Mouse (Mus musculus) right cerebral cortex, postnatal 14 days (tissue): Measurements from ENCODE around the gene Tekt1.

ENCODE experiments used
- DNase-seq: peaks from one replicate; pipeline ENCODE4 v3.0.0; 2022

Tekt1 gene

DNA sequence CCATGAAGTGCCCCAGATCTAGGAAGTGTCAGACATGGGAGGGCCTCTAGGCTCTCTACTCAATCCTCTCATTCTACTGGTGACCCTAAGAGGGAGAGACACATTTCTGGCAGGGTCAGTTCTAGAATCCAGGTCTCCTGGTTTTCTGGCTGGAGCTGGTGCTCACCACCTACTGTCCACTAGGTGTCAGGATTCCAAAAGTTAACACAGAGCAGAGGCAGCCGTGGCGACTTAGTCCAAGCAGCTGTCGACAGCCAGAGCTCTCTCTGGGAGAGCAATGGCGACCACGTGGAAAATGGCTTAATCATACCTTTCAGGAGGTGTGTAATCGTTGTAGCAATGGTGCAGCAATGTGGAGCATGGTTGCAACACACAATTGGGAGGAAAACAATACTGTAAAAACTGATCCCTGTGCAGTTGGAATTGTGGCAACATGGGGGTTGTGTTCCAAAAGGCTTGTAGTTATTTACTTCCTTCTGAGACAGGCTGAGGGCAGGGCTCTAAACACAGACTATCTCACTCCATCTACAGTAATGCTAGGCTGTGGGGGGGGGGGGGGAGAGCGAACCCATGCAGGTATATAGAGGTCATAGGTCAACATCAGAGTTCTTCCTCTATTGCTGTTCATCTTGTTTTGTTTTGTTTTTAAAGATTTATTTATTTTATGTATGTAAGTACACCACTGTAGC, 19.5 kb downstream of the Tekt1 start:
- peak; percentile 50 for DNase-seq

DNA sequence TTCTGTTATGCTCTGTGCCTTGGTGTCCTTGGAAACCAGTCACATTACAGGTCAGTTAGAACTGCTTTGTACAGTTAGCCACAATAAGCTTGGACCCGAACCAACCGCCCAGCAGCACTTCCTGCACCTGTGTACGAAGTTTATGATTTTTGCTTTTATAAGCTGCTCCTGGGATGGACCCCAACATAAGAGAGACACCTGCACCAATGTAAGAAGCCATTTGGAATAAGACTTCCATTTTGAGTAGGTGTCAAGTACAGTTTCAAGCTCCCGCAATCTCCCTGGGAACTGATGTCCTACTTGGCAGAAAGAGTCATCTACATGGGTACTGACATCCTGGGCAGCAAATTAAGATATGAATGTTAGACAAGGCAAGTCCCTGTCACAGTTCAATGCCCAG, 22.5 kb downstream of the Tekt1 start:
- no peak for DNase-seq

DNA sequence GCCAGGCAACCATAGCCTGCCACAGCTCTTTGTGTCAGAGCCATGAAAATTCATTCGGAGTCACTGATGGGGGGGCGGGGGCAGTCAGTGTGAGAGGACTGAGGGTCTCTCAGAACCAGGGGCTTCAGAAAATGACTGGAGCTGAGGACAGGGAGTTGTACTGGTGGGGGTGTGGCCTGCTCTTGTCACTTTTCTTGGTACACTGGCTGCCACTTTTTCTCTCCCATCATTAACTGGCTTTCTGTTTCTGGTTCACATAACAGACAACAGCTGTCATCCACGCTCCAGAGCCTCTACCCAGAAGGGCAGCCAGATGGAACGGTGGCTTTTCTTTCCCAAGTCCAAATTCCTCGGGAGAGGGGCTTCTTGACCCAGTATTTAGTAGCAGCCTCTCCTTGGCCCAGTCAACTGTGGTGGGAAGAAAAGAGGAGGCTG, 23.8 kb downstream of the Tekt1 start:
- DNase-seq = no peak

DNA sequence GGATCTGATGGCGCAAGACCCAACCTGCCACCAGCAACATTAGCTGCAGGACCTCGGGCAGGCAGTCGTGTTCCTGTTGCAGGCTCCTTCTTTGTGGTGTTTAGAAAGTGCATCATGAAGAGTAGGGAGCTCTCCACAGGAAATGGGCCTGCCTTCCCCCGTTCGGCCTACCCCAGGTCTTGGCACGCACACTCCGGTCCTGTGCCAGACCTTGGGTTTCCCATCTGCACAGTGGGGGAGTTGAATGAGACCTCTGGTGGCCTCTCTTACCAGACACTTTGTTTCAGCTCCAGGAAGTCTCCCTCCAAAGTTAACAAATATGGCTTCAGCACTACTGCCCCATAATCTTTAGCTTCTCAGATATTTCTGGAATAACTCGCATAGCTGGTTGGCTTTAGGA, 25.5 kb downstream of the Tekt1 start:
- no peak for DNase-seq

DNA sequence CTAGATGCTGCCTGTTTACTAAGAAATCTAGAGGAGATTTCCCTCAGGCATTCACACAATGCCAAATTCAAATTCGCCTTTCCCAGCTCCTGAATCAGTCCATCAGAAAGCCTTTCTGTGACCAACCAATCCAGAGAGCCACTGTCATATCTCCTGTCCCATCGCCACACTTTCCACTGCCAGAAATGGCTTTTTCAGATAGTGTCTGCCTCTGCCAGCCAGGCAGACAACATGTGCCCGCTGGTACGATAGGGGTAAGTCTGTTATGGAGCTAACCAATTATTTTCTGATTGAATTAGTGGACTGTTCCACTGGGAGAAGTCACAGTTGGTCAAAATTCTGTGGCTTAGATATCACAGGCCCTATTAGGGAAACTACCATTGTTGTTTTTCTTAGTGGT, 27.6 kb downstream of the Tekt1 start:
- DNase-seq = no peak

DNA sequence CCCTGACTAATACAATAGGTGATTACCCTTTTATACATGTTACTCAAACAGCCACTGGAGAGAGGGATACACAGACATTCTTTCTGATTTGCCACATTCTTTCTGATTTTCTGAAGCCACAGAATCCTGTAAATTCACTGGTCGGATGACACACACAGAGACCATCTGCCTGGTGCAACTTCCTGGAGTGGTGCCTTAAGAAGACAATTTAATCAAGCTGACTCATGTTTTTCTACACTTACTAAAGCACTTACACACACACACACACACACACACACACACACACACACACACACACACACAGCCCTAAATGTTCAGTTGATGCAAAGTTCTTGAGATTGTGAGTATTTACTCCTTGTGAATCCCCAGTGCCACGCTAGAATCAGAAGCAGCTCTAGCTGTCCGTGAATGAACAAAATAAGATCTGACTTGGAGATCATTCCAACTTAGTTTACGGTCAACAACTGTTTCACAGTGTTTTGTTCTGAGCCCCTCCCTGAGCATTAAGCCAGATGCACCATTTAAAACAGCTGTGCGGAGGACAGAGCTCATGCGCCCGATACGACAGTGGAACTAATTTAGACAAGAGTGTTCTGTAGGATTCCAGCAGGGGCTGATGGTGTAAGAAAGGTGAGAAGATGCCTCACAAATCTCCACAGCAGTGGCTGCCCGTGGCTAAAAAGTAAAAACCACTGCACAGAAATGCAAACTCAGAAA, 29.1 kb downstream of the Tekt1 start:
- no peak for DNase-seq

DNA sequence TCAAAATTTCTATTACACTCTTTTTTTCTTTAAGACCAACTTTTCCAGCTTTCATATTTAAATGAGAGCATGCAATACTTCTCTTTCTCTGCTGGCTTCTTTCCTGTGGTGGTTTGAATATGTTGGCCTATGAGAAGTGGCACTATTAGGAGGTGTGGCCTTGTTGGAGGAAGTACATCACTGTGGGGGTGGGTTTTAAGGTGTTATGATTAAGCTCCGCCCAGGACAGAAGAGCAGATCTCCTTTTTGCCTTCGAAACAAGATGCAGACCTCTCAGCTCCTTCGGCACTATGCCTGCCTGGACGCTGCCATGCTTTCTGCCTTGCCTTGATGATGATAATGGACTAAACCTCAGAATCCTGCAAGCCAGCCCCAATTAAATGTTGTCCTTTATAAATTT, 36.5 kb downstream of the Tekt1 start:
- DNase-seq = no peak

DNA sequence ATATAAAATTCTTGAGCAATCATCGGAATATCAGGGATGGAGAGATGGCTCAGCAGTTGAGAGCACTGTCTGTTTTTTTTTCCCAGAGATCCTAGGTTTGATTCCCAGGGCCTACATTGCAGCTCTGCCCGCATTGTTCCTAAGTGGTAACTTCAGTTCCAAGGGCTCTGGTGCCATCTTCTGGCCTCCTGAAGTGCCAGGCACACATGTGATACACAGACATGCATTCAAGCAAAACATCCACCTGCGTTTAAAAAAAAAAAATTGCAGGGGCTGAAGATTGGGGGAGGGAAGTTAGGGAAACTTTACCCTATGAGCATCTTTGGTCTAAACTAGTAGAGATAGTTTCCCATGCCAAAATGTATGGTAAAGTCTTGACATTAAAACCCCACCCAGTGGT, 37.8 kb downstream of the Tekt1 start:
- DNase-seq = no peak

DNA sequence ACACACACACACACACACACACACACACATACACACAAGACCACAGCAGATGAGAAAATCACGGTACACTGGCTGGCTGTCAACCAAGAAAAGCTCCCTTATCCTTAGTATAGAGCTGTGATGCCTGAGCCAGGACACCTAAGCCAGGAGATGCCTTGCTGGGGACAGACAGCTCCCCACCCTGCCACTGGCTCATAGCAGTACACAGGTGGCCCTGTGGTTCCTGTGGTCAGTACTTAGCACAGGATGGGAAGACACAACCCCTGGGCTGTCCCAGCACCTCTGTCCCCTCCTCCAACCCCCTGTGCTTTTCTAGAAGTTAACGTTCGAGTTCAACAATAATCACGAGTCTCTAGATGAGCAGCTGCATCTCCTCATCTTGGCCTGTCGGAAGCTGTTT, 44.2 kb downstream of the Tekt1 start:
- DNase-seq = no peak

DNA sequence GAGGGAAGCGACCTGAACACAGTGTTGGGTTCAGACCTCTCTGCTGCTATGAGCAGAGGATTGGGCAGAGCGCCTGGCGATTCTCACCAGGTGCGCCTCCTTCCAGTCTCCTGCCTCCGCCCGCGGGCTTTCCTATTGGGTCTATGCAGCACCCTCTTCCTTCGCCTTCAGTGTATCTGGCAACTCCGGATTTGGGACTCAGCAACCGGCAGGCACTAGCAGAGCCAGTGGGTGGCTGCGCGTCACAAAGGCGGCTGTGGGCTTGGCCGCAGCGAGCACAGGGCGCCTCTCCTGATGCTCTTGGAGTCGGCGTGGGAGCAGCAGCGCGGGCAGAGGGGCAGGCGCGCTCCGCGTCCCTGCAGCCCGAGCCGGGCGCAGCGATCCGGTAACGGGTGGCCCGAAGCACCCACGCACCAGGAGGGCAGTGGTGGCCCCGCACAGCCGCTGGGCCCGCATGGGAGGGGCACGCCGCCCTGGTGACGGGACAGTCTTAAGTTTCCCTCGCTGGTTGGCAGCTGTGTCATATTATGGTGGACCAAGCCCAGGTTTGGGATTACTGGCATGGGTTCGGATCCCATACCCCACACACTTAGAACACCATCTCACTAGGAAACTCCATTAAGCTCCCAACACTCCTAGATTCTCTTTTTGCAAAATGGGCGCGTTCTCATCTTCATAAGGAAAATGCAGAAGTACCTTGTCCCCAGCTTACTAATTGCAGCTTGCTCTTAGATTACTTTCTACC, 47.9 kb downstream of the Tekt1 start, which contains the start of gene Fbxo39:
Gene Fbxo39, plus strand, starts transcription at position 294 of the 745 bp plus-strand sequence.
- DNase-seq = peak; percentile 28

DNA sequence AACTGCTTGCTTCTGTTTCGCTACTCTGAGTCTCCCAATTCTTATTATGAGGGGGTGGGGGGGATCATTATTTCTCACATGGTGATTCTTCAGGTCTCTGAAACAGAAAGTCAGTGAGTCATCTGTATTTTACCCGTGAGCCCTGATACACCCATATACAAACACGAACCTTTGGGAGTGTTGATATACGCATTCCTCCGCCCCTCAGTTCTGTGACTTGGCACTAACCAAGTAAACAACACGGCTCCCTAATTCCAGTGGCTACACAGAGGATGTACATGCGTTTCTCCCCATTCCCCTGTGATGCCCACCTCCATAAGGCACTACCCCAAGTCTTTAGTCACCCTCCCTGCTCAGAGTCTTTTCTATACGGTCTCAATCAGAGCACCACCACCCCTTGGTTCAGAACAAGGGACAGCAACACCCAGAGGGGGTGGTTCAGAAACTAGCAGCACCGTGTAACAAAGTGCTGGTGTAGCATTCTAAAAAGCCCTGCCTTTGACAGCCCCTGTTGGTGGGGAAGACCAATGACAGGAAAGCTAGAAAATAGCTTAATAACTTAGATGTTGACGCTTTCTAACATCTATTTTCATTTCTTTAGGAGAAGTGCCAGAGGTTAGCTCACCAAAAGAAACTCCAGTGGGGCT, 50.8 kb downstream of the Tekt1 start:
- DNase-seq = no peak

DNA sequence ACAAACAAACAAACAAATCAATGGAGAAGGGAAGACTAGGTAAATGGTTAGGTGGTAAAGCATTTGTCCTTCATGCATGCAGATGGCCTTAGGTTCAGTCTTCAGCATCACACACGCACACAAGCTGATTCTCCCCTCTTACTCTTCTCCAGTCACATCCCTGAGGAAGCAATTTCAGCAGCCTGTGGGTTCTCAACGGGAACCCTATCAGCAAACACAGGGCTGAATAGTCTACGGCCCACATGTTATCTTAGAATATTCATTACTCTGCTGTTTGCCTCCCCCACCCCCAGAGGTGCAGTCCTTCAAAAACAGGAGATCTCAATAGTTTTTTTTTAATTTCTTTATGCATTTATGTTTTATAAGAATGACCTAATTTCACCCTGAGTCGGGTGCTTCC, 51.8 kb downstream of the Tekt1 start:
- DNase-seq = no peak

DNA sequence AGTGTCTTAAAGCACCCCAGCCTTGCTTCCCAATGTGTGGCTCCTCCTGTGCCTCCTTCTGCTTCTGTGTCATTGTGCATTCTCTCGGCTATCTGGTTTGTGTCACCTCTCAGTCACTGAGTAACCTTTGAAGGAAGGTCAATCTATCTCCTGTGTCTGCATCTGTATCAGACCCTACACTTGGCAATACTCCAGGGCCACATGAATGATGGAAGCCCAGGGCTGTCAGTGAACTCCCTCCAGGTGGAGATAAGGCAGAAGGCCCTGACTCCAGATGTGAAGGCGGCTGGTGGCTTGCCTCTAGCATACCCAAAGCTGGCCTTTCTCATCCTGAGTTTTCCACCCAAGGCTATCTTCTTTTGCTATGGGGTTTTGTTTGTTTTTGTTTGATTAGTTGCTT, 53.3 kb downstream of the Tekt1 start:
- no peak for DNase-seq

DNA sequence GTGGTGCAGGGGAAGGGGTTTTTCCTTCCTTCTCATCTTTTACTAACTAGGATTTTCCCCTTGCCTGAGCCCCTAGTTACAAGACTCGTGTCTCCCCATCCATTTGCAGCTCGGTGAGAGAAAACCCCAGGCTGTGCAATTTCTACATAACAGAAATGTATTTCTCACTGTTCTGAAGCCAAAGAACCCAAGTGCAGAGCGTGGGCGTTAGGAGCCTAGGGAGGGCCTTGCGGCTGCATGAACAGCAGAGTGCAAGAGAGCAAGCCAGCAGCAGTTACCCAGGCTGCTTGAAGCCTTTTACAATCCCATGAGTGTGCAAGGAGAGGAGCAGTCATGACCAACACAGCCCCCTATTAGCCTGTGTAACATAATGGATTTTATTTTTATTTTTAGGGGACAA, 54.8 kb downstream of the Tekt1 start:
- no peak for DNase-seq

DNA sequence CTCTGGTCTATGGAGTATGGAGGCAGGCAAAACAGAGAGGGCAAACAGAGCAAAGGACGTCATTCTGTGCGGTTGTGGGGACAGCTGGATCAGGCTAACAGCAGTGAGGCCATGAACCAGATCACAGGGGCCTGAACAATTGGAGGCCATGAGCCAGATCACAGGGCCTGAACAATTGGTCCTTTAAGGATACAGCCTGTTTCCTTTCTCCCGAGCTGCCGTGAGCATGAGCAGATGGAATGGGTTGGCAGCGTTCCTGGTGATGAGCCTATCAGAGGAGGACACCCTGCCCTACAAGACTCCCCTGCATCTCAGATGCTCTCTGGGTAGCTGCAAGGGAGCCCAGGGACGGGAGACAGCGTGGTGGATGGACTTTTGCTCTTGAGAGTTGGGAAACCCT, 60.0 kb downstream of the Tekt1 start:
- peak; percentile 60 for DNase-seq

DNA sequence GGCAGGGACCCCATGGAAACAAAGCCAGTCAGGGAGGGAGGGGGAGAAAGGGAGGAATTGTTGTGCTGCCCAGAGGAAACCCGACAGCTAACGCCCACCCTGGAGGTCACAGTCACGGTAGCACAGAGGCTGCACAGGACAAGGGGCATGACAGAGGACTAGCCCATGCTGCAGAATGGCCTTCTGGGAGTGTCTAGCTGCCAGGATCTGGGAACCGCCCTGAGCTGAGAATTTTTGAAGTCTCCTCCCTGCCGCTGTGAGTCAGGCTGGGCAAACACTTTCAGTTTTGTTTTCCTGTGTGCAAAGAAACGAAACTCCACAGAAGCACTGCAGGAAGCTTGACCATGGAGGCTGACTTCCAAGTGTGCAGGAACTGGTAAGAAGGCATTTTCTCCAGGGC, 60.9 kb downstream of the Tekt1 start, which contains the start of gene Xaf1:
Gene Xaf1, plus strand, starts transcription at position 296 of the 400 bp plus-strand sequence.
- no peak for DNase-seq
